Mouse (Mus musculus) limb, embryonic 14.5 days (tissue): ENCODE data around the gene Rassf2. TPM values are rescaled to one million over a fixed set of nuclear protein-coding genes. Genes with fewer than 3 reads are reported as not detected.

Source experiments
- ATAC-seq: fragments of 200-750 bp; cut with Nextera tagmentation; 2 replicates; pipeline ENCODE4 v1.8.0; 2017; ENCODE audit warnings: low read depth, moderate number of reproducible peaks, moderate TSS enrichment; ENCODE audit not compliant: low FRiP score
- DNase-seq: peaks from one replicate; pipeline ENCODE4 v3.0.0-alpha.2; 2015; ENCODE audit warnings: low spot score
- H3K27ac ChIP-seq: fragments of 300-500 bp; sonication (generic); replicated peaks from 2 replicates; pipeline ENCODE4 v1.5.1; 2014; ENCODE audit warnings: low read depth, mild to moderate bottlenecking, low read length, moderate library complexity, mixed read lengths
- H3K27me3 ChIP-seq: fragments of 300-500 bp; sonication (generic); 2 replicates; pipeline ENCODE4 v1.6.1; 2014; ENCODE audit warnings: low read length, mixed read lengths; ENCODE audit not compliant: control insufficient read depth, insufficient read depth
- H3K36me3 ChIP-seq: fragments of 300-500 bp; sonication (generic); 2 replicates; pipeline ENCODE4 v1.6.1; 2014; ENCODE audit warnings: mild to moderate bottlenecking, low read length, moderate library complexity, mixed read lengths; ENCODE audit not compliant: control insufficient read depth, insufficient read depth
- H3K4me1 ChIP-seq: fragments of 300-500 bp; sonication (generic); 2 replicates; pipeline ENCODE4 v1.6.1; 2014; ENCODE audit warnings: antibody characterized with exemption, low read length, mixed read lengths; ENCODE audit not compliant: control insufficient read depth, insufficient read depth
- H3K4me2 ChIP-seq: fragments of 300-500 bp; sonication (generic); replicated peaks from 2 replicates; pipeline ENCODE4 v1.6.1; 2014; ENCODE audit warnings: low read depth, mild to moderate bottlenecking, low read length, moderate library complexity; ENCODE audit not compliant: severe bottlenecking
- H3K4me3 ChIP-seq: fragments of 300-500 bp; sonication (generic); replicated peaks from 2 replicates; pipeline ENCODE4 v1.5.1; 2014; ENCODE audit warnings: low read length
- H3K9ac ChIP-seq: fragments of 300-500 bp; sonication (generic); 2 replicates; pipeline ENCODE4 v1.6.1; 2014; ENCODE audit warnings: mild to moderate bottlenecking, low read depth, low read length, moderate library complexity; ENCODE audit not compliant: severe bottlenecking
- H3K9me3 ChIP-seq: fragments of 300-500 bp; sonication (generic); 2 replicates; pipeline ENCODE4 v1.6.1; 2016; ENCODE audit warnings: low read length; ENCODE audit not compliant: control insufficient read depth
- POLR2A ChIP-seq: fragments of 200-500 bp; IDR thresholded peaks from 2 replicates; pipeline ENCODE4 v1.8.0; 2012; ENCODE audit warnings: inconsistent platforms, mild to moderate bottlenecking, moderate library complexity, borderline replicate concordance; ENCODE audit not compliant: insufficient read depth, insufficient read length; ENCODE audit errors: extremely low read depth
- WGBS: fragments of 180-500 bp; shearing (Covaris S2); extraction: QIAGEN DNeasy Blood & Tissue Kit; methylation state at CpG from one replicate; pipeline ENCODE4 v1.1.7; 2014; 5-methylcytosine and 5-hydroxymethylcytosine counted together
- polyA plus RNA-seq, 2 experiments: library from polyadenylated mRNA; depleted of rRNA in 1 of 2; stranded (reverse) in 1 of 2; unstranded in 1 of 2; fragments of >200 nt; fragmentation: Nextera tagmentation in 1 of 2; extraction: Ambion mirVana in 1 of 2; gene quantifications; 2 replicates each; pipeline versions ENCODE4 v1.2.1 to v1.2.3; 2012 to 2014

Rassf2 gene
- polyA plus RNA-seq, 2 experiments = 13.2 to 14.6 TPM

- TF ChIP-seq POLR2A = no peak
- Histone ChIP-seq H3K4me3 (no peak overlapping the region), H3K9ac (no peak overlapping the region), H3K4me2 (no peak overlapping the region), H3K27me3 (no peaks in the 10 kb centered on the region), H3K4me1 (peaks cover 22% of the 10 kb centered on the region), H3K9me3 (no peaks in the 10 kb centered on the region), H3K36me3 (no peaks in the 10 kb centered on the region), H3K27ac (no peak overlapping the region)
- ATAC-seq (no peak), DNase-seq (no peak)
- 58% methylated on average over 2 of the region's 2 CpGs for WGBS
These were observed 19.3 kb downstream of the Rassf2 start for GRCm38 (mm10) chr2:132010781-132011180.

DNA sequence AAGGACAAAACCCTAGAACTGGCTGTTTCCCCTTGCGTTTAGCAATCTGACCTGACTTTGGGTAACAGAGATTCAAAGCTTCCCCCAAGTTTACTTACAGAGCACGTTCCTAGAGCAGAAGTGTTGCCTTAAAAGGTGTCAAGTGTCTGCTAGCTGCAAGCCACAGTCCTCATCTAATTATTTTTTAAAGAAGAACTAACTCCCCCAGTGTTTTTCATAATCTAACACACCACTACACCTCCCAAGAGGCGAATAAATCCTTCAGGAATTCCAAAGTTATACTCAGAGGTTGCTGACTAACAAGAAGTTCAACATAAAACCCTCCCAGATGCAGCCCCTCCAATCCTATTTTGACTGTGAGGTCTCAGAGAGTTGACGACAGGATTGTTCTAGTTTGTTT is 21.9 kb downstream of the Rassf2 start:
- ATAC-seq = peak; percentile 28; the same call in 1 of the 2 replicates
- no peak for DNase-seq
- peaks cover 40% of the 10 kb centered on the region for H3K4me1 ChIP-seq
- H3K9ac ChIP-seq = no peak overlapping the region
- no peak overlapping the region for H3K4me2 ChIP-seq
- no peaks in the 10 kb centered on the region for H3K36me3 ChIP-seq
- 22% methylated on average over 4 of the region's 4 CpGs for WGBS
- peak overlapping the region; percentile 3; the same call in 1 of the 2 replicates for H3K27ac ChIP-seq
- H3K4me3 ChIP-seq = no peak overlapping the region
- no peaks in the 10 kb centered on the region for H3K9me3 ChIP-seq
- no peaks in the 10 kb centered on the region for H3K27me3 ChIP-seq
- TF ChIP-seq POLR2A = no peak

GRCm38 (mm10) chr2:132007475-132007819 is 22.6 kb downstream of the Rassf2 start:
- WGBS = 35% methylated on average over 6 of the region's 6 CpGs
- Histone ChIP-seq H3K36me3 (no peaks in the 10 kb centered on the region), H3K27ac (no peak overlapping the region), H3K9ac (no peak overlapping the region), H3K4me2 (no peak overlapping the region), H3K4me1 (peaks cover 40% of the 10 kb centered on the region), H3K27me3 (no peaks in the 10 kb centered on the region), H3K4me3 (no peak overlapping the region), H3K9me3 (no peaks in the 10 kb centered on the region)
- DNase-seq (no peak), ATAC-seq (no peak)
- no peak for TF ChIP-seq POLR2A

DNA sequence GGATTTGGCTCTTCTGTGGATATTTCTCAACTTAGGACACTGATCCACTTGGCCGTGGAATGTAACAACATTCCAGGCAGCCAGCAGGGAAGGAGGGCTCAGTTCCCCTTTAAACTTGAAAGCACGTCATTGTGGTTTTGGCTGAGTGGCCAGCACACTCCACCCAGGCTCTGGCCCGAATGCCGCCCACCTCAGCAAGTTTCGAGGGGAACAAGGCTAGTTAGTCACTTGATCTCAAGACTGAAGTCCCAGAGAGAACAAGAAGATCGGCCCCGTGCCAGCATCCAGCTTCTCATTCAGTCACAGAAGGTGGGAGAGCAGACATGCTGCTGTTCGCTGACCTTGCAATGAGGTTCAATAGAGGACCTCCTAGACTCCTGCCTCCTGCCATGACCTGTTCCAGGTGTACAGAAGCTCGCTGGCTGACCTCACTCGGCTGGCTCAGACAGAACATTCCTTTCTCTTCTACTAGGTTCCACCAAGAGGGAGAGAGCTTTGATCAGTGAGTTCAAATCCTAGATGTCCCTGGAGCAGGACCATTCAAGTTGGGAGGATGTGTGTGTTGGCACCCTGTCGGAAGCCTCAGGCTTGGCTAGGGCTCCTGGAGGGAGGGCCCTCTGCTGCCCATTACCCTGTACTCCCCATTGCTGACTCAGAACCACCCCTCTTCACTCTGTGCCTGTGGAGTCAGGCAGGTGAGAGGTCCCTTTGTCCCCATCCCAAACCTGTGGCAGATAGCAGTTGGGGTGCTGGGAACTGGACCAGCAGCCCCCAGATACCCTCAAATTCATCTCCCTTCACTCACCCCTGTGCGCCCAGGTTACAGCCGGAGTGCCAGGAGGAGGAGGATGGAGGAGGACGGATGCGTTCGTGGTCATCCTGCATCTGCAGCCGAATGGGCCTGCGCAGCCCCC is 23.2 kb downstream of the Rassf2 start:
- Histone ChIP-seq H3K36me3 (no peaks in the 10 kb centered on the region), H3K9ac (no peak overlapping the region), H3K9me3 (no peaks in the 10 kb centered on the region), H3K27me3 (no peaks in the 10 kb centered on the region), H3K4me2 (peak overlapping the region; percentile 15; the same call in 1 of the 2 replicates), H3K4me1 (peaks cover 40% of the 10 kb centered on the region), H3K27ac (peak overlapping the region; percentile 55), H3K4me3 (no peak overlapping the region)
- no peak for TF ChIP-seq POLR2A
- peak; percentile 86 for DNase-seq
- ATAC-seq = peak; percentile 76
- WGBS = 62% methylated on average over 18 of the region's 18 CpGs

DNA sequence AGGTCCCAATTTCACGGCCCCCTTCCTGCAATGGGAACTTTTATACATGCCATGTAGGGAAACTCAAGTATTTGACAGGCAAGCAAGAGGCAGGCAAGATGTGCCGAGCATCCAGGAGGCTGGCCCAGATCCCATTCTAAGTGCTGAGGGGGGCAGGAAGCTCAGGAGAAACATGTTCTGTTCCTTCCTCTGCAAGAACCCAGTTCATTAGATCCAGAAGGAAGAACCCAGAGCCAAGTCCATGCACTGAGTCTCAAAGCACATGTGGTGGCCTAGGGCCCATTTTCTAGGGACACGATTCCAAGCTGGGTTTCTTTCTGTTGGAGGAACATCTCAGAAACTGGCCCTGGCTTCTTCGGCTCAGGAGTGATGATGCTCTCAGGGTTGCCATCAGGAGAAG is 24.6 kb downstream of the Rassf2 start:
- H3K4me2 ChIP-seq = no peak overlapping the region
- no peaks in the 10 kb centered on the region for H3K36me3 ChIP-seq
- peak overlapping the region; percentile 55 for H3K27ac ChIP-seq
- ATAC-seq = no peak
- H3K4me1 ChIP-seq = peaks cover 40% of the 10 kb centered on the region
- no peaks in the 10 kb centered on the region for H3K27me3 ChIP-seq
- TF ChIP-seq POLR2A = no peak
- WGBS = 71% methylated on average over 4 of the region's 4 CpGs
- H3K9me3 ChIP-seq = no peaks in the 10 kb centered on the region
- H3K9ac ChIP-seq = no peak overlapping the region
- no peak for DNase-seq
- no peak overlapping the region for H3K4me3 ChIP-seq
